Mouse (Mus musculus) adrenal gland, postnatal 14 days (tissue): ENCODE measurements at regions not wholly inside any gene's neighbourhood (a gene's known extent, or its start where the extent isn't known, plus 50 kb on each side); places are given as distances from the start of the nearest gene placed in this dataset.
A peak's percentile ranks its signal among the peaks of the same experiment; 100 is the strongest.
"Not testable (repeated sequence)": the region's sequence is repeated elsewhere in the genome, so short reads cannot be mapped to it uniquely, and the experiment has no call there.

Source experiments
- DNase-seq: peaks from one replicate; pipeline ENCODE4 v3.0.0; 2021; ENCODE audit warnings: mixed read lengths

- DNase-seq: no peak
Measured at GRCm38 (mm10) chr16:20047356-20047755, 50.0 kb upstream of the Klhl24 start.

DNA sequence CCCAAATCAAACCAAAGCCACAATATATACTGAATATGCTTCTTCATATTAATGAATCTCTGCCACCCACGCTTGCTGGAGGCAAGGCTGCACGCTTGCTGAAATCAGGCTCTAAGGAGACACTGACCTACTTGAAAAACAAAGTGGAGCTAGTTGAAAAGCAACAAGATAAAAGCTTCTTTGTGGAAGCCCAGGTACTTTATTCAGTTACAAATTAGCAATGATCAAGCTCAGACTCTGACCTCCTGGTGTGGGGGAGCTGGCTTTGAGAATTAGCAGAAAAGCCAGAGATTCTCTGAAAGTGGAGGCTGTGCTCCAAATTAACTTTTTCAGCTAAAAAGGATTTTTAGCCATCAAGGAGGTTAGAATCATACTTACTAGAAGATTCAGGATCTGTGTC lies 52.3 kb upstream of the Klhl6 start:
- not testable (repeated sequence) for DNase-seq

- peak; percentile 76 for DNase-seq
Measured at GRCm38 (mm10) chr16:20032328-20033081, 49.7 kb upstream of the Klhl6 start.
